Mouse (Mus musculus) lung, postnatal 0 days (tissue): ENCODE data around the gene Tcf3. TPM values are rescaled to one million over a fixed set of nuclear protein-coding genes. Genes with fewer than 3 reads are reported as not detected.
A peak's percentile ranks its signal among the peaks of the same experiment; 100 is the strongest.

ENCODE experiments used
- ATAC-seq: fragments of 200-750 bp; cut with Nextera tagmentation; 2 replicates; pipeline ENCODE4 v1.8.0; 2017; ENCODE audit warnings: moderate library complexity
- DNase-seq: peaks from one replicate; pipeline ENCODE4 v3.0.0-alpha.2; 2016; ENCODE audit warnings: low spot score
- H3K27ac ChIP-seq: fragments of 300-500 bp; sonication (generic); 2 replicates; pipeline ENCODE4 v1.5.1; 2014; ENCODE audit warnings: antibody characterized with exemption, mild to moderate bottlenecking, low read length, mixed read lengths
- H3K27me3 ChIP-seq: fragments of 300-500 bp; sonication (generic); replicated peaks from 2 replicates; pipeline ENCODE4 v1.6.1; 2014; ENCODE audit warnings: low read length, mixed read lengths; ENCODE audit not compliant: insufficient read depth
- H3K36me3 ChIP-seq: fragments of 300-500 bp; sonication (generic); 2 replicates; pipeline ENCODE4 v1.6.1; 2014; ENCODE audit warnings: low read length, mixed read lengths; ENCODE audit not compliant: insufficient read depth
- H3K4me1 ChIP-seq: fragments of 300-500 bp; sonication (generic); 2 replicates; pipeline ENCODE4 v1.6.1; 2014; ENCODE audit warnings: antibody characterized with exemption, low read depth, low read length, mixed read lengths; ENCODE audit not compliant: insufficient read depth
- H3K4me2 ChIP-seq: fragments of 300-500 bp; sonication (generic); replicated peaks from 2 replicates; pipeline ENCODE4 v1.6.1; 2014; ENCODE audit warnings: low read depth, mild to moderate bottlenecking, low read length, moderate library complexity, mixed read lengths
- H3K4me3 ChIP-seq: fragments of 300-500 bp; sonication (generic); 2 replicates; pipeline ENCODE4 v1.5.1; 2014; ENCODE audit warnings: low read depth, low read length
- H3K9ac ChIP-seq: fragments of 300-500 bp; sonication (generic); replicated peaks from 2 replicates; pipeline ENCODE4 v1.6.1; 2014; ENCODE audit warnings: low read depth, mild to moderate bottlenecking
- H3K9me3 ChIP-seq: fragments of 300-500 bp; sonication (generic); 2 replicates; pipeline ENCODE4 v1.6.1; 2016; ENCODE audit warnings: low read length, mixed read lengths
- CTCF ChIP-seq: IDR thresholded peaks from 2 replicates; pipeline ENCODE4 v1.5.1; 2016; ENCODE audit warnings: antibody characterized with exemption, mild to moderate bottlenecking
- EP300 ChIP-seq: IDR thresholded peaks from 2 replicates; pipeline ENCODE4 v1.6.1; 2016; ENCODE audit warnings: antibody characterized with exemption, mild to moderate bottlenecking, control low read depth
- WGBS: fragments of 180-500 bp; shearing (Covaris S2); extraction: QIAGEN DNeasy Blood & Tissue Kit; methylation state at CpG from one replicate; pipeline ENCODE4 v1.1.7; 2014; 5-methylcytosine and 5-hydroxymethylcytosine counted together
- polyA plus RNA-seq: library from polyadenylated mRNA; unstranded; fragments of >200 nt; fragmentation: Nextera tagmentation; extraction: Ambion mirVana; gene quantifications from 2 replicates; pipeline ENCODE4 v1.2.1, GENCODE M21; 2015

Tcf3 gene
- polyA plus RNA-seq, 1 experiment from 2014 or later: 34.7 TPM

GRCm38 (mm10) chr10:80385811-80386734, 47.4 kb downstream of the Tcf3 start:
- Histone ChIP-seq H3K27me3 (no peaks in the 10 kb centered on the region), H3K4me1 (peaks cover 20% of the 10 kb centered on the region; the same call in 1 of the 2 replicates)
- WGBS: 3% methylated on average over 34 of the region's 34 CpGs

GRCm38 (mm10) chr10:80385310-80385709, 48.1 kb downstream of the Tcf3 start:
- no peak for TF ChIP-seq CTCF
- TF ChIP-seq EP300: no peak
- Histone ChIP-seq H3K4me3 (peak overlapping the region; percentile 79), H3K36me3 (peaks cover 19% of the 10 kb centered on the region; the same call in 1 of the 2 replicates), H3K4me1 (peaks cover 20% of the 10 kb centered on the region; the same call in 1 of the 2 replicates), H3K27ac (no peak overlapping the region), H3K9ac (peak overlapping the region; percentile 78; the same call in 1 of the 2 replicates), H3K27me3 (no peaks in the 10 kb centered on the region), H3K4me2 (peak overlapping the region; percentile 92), H3K9me3 (no peaks in the 10 kb centered on the region)
- WGBS: 13% methylated on average over 7 of the region's 7 CpGs
- ATAC-seq (no peak), DNase-seq (no peak)

More at GRCm38 (mm10) chr10:80385811-80386734, 47.4 kb downstream of the Tcf3 start:
- H3K27ac ChIP-seq: peak overlapping the region; percentile 76
- H3K9me3 ChIP-seq: no peaks in the 10 kb centered on the region
- H3K4me3 ChIP-seq: peak overlapping the region; percentile 79
- peaks cover 13% of the 10 kb centered on the region; the same call in 1 of the 2 replicates for H3K36me3 ChIP-seq
- TF ChIP-seq CTCF (no peak), EP300 (no peak)
- ATAC-seq: peak; percentile 45
- peak overlapping the region; percentile 92 for H3K4me2 ChIP-seq
- H3K9ac ChIP-seq: peak overlapping the region; percentile 78
- peak; percentile 75 for DNase-seq

GRCm38 (mm10) chr10:80384709-80385108, 48.7 kb downstream of the Tcf3 start:
- no peak overlapping the region for H3K9ac ChIP-seq
- H3K4me2 ChIP-seq: peak overlapping the region; percentile 92; the same call in 1 of the 2 replicates
- no peak for DNase-seq
- peaks cover 20% of the 10 kb centered on the region; the same call in 1 of the 2 replicates for H3K4me1 ChIP-seq
- H3K9me3 ChIP-seq: no peaks in the 10 kb centered on the region
- no peak for ATAC-seq
- TF ChIP-seq EP300 (no peak), CTCF (no peak)
- peaks cover 19% of the 10 kb centered on the region; the same call in 1 of the 2 replicates for H3K36me3 ChIP-seq
- no peak overlapping the region for H3K4me3 ChIP-seq
- 62% methylated on average over 7 of the region's 7 CpGs for WGBS
- no peaks in the 10 kb centered on the region for H3K27me3 ChIP-seq
- H3K27ac ChIP-seq: no peak overlapping the region

- Histone ChIP-seq H3K9ac (no peak overlapping the region), H3K4me3 (no peak overlapping the region), H3K27ac (no peak overlapping the region), H3K9me3 (no peaks in the 10 kb centered on the region), H3K36me3 (peaks cover 19% of the 10 kb centered on the region; the same call in 1 of the 2 replicates), H3K4me1 (peaks cover 20% of the 10 kb centered on the region; the same call in 1 of the 2 replicates), H3K4me2 (no peak overlapping the region), H3K27me3 (no peaks in the 10 kb centered on the region)
- WGBS: 82% methylated on average over 4 of the region's 4 CpGs
- no peak for TF ChIP-seq EP300
- TF ChIP-seq CTCF: no peak
- DNase-seq (no peak), ATAC-seq (no peak)
Measured at GRCm38 (mm10) chr10:80384115-80384639, 49.3 kb downstream of the Tcf3 start.

GRCm38 (mm10) chr10:80383431-80383830, 50.0 kb downstream of the Tcf3 start:
- Histone ChIP-seq H3K9ac (no peak overlapping the region), H3K9me3 (no peaks in the 10 kb centered on the region), H3K27me3 (no peaks in the 10 kb centered on the region), H3K27ac (no peak overlapping the region), H3K4me1 (peaks cover 20% of the 10 kb centered on the region; the same call in 1 of the 2 replicates), H3K36me3 (peaks cover 19% of the 10 kb centered on the region; the same call in 1 of the 2 replicates), H3K4me3 (no peak overlapping the region), H3K4me2 (no peak overlapping the region)
- WGBS: 42% methylated on average over 4 of the region's 4 CpGs
- DNase-seq (no peak), ATAC-seq (no peak)
- no peak for TF ChIP-seq EP300
- TF ChIP-seq CTCF: peak; percentile 49
